Mouse (Mus musculus) R1 (cell line): Measurements from ENCODE around the gene 1600015I10Rik.
"Not testable (repeated sequence)": the region's sequence is repeated elsewhere in the genome, so short reads cannot be mapped to it uniquely, and the experiment has no call there.

Experiments
- DNase-seq: peaks from one replicate; pipeline ENCODE4 v3.0.0-alpha.2; 2018; ENCODE audit warnings: low read depth, low spot score

Gene 1600015I10Rik

GRCm38 (mm10) chr6:48929595-48929994 is at the start of gene 1600015I10Rik:
1600015I10Rik (plus strand) TSS chr6:48929895.
- no peak for DNase-seq

GRCm38 (mm10) chr6:48894203-48894602 is 35.5 kb upstream of the 1600015I10Rik start:
- no peak for DNase-seq

- no peak for DNase-seq
Measured at GRCm38 (mm10) chr6:48894938-48895818, 34.5 kb upstream of the 1600015I10Rik start.

- DNase-seq, result peak; percentile 40
Measured at GRCm38 (mm10) chr6:48895941-48896340, 33.8 kb upstream of the 1600015I10Rik start.

GRCm38 (mm10) chr6:48896956-48897355 is 32.7 kb upstream of the 1600015I10Rik start:
- DNase-seq, result no peak

DNA sequence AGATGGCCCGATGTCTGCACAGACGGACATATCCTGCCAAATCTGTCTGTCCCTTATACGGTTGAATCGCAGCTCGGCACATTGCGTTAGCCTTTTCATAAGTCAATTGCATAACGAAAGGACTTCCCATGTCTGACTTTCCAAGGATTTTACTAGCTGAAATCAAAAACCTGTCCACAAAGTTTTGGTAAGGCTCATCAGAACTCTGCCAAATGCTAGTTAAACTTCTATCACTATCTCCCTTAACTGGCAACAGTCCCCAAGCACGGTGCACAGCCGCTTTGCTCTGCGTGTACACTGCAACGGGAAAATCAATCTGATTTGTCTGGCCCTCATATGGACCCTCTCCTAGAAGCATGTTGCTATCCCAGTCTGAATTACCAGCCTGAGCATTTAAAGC is 28.4 kb upstream of the 1600015I10Rik start:
- DNase-seq, result not testable (repeated sequence)

DNA sequence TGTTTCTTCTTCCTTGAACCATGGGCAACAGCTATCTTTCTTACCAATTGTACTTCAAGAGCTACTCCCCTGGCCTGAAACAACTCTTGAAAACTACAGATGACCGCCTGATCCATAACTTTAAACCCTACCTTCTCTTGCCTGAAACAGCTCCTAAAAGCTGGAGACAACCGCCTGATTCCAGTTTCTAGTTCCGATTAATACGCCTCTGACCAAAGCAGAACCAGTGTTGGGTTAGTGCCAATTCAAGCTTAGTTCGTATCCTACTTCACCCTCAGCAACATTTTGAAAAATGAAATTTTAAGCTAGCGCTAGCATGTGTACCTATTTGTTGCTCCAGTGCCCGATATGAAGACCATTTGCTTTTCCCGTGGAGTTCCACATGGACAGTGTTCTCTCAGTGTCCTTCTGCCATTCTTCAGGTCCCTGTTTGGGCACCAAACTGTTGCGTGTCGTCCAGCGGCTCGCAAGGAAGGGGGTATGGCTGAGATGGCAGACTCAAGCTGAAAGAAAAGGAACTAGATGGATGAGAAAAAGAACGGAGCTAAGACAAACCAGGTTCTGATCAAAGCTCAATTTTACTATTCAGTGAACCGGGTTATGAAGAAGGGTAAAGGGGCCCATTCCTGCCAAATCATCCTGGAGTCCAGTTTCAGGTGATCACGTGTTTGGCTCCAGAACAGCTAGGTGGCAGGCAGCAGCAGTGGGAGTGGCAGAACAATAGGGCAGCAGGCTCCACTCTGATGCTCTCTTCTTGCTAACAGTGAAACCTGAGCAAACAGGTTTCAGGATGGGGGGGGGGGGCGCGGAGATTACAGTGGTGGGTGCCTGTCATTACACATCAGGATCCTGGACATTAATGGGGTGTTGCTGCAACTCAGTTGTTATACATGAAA is 26.9 kb upstream of the 1600015I10Rik start:
- no peak for DNase-seq

- no peak for DNase-seq
Measured at GRCm38 (mm10) chr6:48903437-48903836, 26.3 kb upstream of the 1600015I10Rik start.

DNA sequence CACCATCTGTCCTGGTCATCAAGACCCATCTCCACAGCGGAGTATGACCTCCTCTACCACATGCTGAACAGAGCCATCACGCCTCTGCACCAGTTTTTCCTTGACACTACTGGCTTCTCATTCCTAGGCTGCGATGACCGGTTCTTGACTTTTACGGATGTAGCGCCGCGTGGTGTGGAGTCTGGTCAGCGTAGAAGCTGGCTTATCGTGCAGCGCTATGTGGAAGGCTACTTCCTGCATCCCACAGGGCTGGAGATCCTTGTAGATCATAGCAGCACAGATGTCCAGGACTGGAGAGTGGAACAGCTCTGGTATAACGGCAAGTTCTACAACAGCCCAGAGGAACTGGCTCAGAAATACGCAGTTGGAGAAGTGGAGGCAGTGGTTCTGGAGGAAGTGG is 24.1 kb upstream of the 1600015I10Rik start:
- DNase-seq, result no peak

DNA sequence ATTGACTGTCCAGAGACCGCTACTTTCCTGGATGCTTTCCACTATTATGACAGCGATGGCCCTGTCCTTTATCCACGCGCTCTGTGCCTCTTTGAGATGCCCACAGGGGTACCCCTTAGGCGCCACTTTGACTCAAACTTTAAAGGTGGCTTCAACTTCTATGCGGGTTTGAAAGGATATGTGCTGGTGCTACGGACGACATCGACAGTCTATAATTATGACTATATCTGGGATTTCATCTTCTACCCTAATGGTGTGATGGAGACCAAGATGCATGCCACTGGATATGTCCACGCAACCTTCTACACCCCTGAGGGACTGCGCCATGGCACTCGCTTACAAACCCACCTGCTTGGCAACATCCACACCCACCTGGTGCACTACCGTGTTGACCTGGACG is 23.3 kb upstream of the 1600015I10Rik start:
- DNase-seq, result no peak

DNA sequence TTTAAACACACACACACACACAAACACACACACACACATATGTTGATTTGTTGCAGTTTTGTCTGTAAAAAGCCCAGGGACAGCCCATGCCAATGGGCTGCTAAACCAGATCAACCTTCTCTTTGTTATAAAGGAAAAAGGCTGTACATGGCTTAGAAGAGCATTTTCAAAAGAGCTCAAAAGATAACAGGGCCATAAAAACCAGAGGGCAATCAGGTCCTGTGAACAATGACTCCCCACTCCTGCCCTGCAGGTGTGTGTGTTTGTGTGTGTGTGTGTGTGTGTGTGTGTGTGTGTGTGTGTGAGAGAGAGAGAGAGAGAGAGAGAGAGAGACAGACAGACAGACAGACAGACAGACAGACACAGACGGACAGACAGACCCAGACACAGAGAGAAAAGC is 20.5 kb upstream of the 1600015I10Rik start:
- DNase-seq, result no peak

DNA sequence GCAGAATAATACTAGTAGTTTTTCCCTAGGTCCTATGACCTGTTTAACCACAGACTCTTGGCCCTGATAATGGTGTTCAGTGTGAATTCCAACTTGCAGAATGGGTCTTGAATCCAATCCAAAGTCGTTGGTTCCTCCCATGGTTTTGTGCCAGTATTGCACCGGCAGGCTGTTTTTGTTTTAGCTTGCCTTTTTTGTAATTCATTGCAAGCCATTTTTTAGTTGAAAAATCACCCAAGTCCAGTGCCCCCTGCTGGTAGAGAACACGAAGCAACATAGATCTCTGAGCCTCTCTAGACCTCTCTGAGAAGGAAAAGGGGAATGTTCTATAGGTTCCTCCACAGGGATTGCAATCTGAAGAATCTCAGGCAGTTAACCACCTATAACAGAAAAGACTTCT is 17.7 kb upstream of the 1600015I10Rik start:
- peak; percentile 41 for DNase-seq

DNA sequence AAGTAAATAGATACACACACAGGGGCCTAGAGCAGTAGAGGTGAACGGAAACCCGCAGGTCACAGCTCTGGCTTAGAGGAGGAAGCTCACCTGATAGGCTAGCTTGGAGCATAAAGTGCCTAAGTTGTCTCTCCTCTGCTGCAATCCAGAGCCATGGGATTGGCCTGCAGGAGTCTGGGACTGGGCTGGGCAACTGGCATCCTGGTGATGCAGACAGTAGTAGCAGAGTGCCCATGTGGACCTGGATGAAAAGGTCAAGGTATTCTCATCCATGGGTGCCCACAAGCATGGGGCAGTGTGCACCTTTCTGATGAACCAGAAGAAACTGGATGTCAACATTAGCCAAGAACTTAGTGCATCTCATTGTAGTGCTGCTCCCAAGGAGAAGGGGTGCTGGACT is 16.1 kb upstream of the 1600015I10Rik start:
- DNase-seq, result no peak

- no peak for DNase-seq
Measured at GRCm38 (mm10) chr6:48949596-48949995, 19.9 kb downstream of the 1600015I10Rik start.

- no peak for DNase-seq
Measured at GRCm38 (mm10) chr6:48950676-48951075, 21.0 kb downstream of the 1600015I10Rik start.

DNA sequence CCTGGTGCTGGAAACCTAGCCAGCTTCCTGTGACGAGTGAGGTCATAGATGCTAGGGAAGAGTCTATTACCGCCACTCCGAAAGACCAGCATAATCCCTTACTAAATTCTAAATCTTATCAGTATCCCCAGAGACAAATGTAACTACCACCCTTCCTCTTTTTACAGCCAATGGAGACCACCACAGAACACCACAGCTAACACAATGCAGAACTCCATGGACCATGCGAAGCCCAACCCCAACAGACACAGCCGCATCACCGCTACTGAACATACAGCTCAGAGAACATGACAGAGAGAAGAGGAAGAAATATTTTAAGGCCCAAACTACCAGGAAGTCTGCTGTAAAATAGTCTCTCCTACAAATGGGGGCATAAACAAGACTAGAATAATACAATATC is 21.9 kb downstream of the 1600015I10Rik start:
- no peak for DNase-seq

DNA sequence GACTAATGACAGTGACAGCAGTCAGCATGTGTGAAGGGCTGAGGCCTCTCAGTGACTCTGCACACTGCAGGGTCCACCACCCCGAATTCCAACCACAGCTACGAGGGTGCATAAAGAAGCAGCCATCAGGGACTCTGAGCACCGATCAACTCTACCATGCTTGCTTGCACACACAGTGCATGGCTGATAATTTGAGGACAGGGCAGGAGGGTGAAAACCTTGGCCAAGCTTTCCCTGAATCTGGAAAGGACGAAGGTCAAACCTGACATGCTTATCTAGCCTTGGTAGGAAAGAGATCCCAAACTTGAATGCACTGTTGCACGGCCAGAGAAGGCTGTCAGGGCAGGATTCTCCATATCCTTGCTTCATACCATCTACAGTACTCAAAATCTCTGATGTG is 23.5 kb downstream of the 1600015I10Rik start:
- DNase-seq, result no peak

- peak; percentile 21 for DNase-seq
Measured at GRCm38 (mm10) chr6:48954211-48954610, 24.5 kb downstream of the 1600015I10Rik start.

DNA sequence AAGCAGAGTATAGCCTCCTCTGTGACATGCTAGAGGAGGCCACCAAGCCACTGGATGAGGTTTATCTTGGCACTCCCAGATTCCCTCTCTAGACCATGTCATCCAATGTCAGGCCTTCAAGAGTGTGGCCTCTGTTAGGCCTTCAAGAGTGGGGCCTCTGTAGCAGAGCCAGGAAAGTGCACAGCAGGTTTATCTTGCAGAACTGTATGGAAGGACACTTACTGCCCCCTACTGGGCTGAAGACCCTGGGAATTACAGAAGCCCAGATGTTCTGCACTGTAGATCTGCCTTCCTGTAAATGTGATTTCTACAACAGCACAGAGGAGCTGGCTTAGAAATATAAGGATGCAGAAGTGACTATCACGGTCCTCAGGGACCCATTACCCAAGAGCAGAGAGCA is 25.3 kb downstream of the 1600015I10Rik start:
- peak; percentile 25 for DNase-seq

DNA sequence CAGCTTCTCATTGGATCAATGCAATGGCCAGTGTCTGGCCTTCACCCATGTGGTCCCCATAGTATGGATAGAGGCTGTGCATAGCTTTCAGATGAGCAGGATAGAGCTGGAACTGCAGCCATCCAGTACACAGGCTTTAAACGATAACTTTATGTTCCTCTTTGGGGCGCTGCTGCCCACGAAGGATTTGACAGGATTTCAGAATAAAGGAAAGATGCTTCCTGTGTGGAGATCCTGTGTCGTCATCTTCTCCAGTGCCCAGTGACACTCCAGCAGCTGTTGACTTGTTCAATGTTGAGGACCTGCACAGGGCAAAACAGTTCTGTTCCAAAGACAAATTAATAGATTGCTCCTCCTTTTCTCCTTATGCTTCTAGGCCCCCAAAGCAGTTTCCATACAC is 27.1 kb downstream of the 1600015I10Rik start:
- no peak for DNase-seq

GRCm38 (mm10) chr6:48958053-48958452 is 28.4 kb downstream of the 1600015I10Rik start:
- no peak for DNase-seq

- DNase-seq, result peak; percentile 72
Measured at GRCm38 (mm10) chr6:48959151-48959550, 29.5 kb downstream of the 1600015I10Rik start.
